Comparison of ENCODE assay signal across 13 mouse cellular contexts in the genomic region with DNA sequence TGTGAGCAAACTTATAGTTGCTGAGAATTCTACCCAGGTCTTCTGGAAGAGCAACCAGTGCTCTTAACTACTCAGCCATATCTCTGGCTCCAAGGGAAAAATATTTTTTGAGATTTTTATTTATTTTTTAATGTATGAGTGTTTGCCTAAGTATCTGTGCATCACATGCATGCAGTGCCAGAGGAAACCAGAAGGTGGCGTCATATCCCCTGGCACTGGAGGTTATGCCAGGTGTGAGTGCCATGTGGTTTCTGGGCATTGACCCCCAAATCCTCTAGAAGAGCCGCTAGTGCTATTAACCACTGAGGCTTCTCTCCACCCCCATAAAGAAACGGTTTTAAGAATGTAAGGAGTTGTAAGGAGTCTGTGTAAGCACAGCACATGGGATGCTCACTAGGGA. TPM values are rescaled to one million over a fixed set of nuclear protein-coding genes. Genes with fewer than 3 reads are reported as not detected.
DNase-seq lines count a peak whose midpoint lies in the region; ATAC-seq and TF ChIP-seq lines count a peak whose summit lies in the region.
"Had no signal": no experiment of that assay in that cellular context is flagged by ENCODE, and none has a peak within 500 bp of the region (broad histone marks: within the 10 kb centered on the region; RNA-seq: fewer than 3 reads in every experiment).

No protein-coding gene starts in this region.

- ATAC-seq in liver, embryonic 14.5 days (ENCODE audit: insufficient read depth) = no peak

- H3K36me3 ChIP-seq in testis, adult 2 months (ENCODE audit: control insufficient read depth, insufficient read depth, low read length) = no peaks in the 10 kb centered on the region
- H3K36me3 ChIP-seq in liver, embryonic 14.5 days (replicated peaks; ENCODE audit: control insufficient read depth, insufficient read depth, low read depth) = peaks cover 57% of the 10 kb centered on the region
- H3K36me3 ChIP-seq: heart, embryonic 15.5 days had no signal

- DNase-seq in cerebellum, adult 2 months = no peak
- no peak for DNase-seq in cerebellum, adult 8-10 months
- DNase-seq in testis, postnatal 10 days (ENCODE audit: low spot score) = no peak
- no peak for DNase-seq in liver, embryonic 14.5 days (ENCODE audit: low read depth in 3 of 3, low spot score in 3 of 3)
- peak; percentile 78 for DNase-seq in thymus, postnatal 36 days
- DNase-seq in retina, embryonic 14.5 days (ENCODE audit: low spot score) = no peak
- DNase-seq in gastrocnemius, postnatal 25 days = no peak
- DNase-seq: right cerebral cortex, postnatal 25 days had no signal

- no peak for TF ChIP-seq EP300 in liver, embryonic 14.5 days (IDR thresholded peaks at IDR 0.05; ENCODE audit: low read depth)

- H3K4me1 ChIP-seq in cerebellum, adult 2 months (ENCODE audit: control insufficient read depth, insufficient read depth, low read length) = peaks cover 3% of the 10 kb centered on the region
- peaks cover 11% of the 10 kb centered on the region for H3K4me1 ChIP-seq in testis, adult 2 months (ENCODE audit: control insufficient read depth, insufficient read depth, low read length)
- peaks cover 21 to 29% of the 10 kb centered on the region in 2 experiments for H3K4me1 ChIP-seq in liver, embryonic 14.5 days (replicated peaks; ENCODE audit: control insufficient read depth in 2 of 2, insufficient read depth in 2 of 2, low read length in 1 of 2)

- WGBS in cerebellum, adult 2 months = 37% methylated on average over 3 of the region's 3 CpGs
- 55% methylated on average over 3 of the region's 3 CpGs for WGBS in liver, embryonic 14.5 days (ENCODE audit: insufficient replicate concordance)

- no peaks in the 10 kb centered on the region for H3K9me3 ChIP-seq in liver, embryonic 14.5 days (ENCODE audit: control insufficient read depth, low read length)
- H3K9me3 ChIP-seq: heart, embryonic 15.5 days had no signal

- TF ChIP-seq POLR2A in cerebellum, adult 2 months (IDR thresholded peaks at IDR 0.05; ENCODE audit: borderline replicate concordance, insufficient read depth, low read length) = no peak
- TF ChIP-seq POLR2A in testis, adult 2 months (IDR thresholded peaks at IDR 0.05; ENCODE audit: control insufficient read depth, low read depth, low read length) = no peak

- no peak overlapping the region for H3K4me3 ChIP-seq in cerebellum, adult 2 months (replicated peaks; ENCODE audit: insufficient read depth, low read depth, low read length)
- no peak overlapping the region for H3K4me3 ChIP-seq in testis, adult 2 months (ENCODE audit: control insufficient read depth, low read depth, low read length)
- no peak overlapping the region for H3K4me3 ChIP-seq in liver, embryonic 14.5 days (ENCODE audit: insufficient read depth in 1 of 2, low read depth in 2 of 2, low read length in 2 of 2)
- H3K4me3 ChIP-seq: heart, embryonic 15.5 days had no signal

- H3K27ac ChIP-seq in cerebellum, adult 2 months (ENCODE audit: insufficient read depth, low read length) = no peak overlapping the region
- H3K27ac ChIP-seq in testis, adult 2 months (ENCODE audit: control insufficient read depth, insufficient read depth, low read depth, low read length) = no peak overlapping the region
- H3K27ac ChIP-seq in liver, embryonic 14.5 days = no peak overlapping the region
- H3K27ac ChIP-seq: heart, embryonic 15.5 days had no signal

- no peak overlapping the region for H3K9ac ChIP-seq in liver, embryonic 14.5 days (replicated peaks)
- H3K9ac ChIP-seq: heart, embryonic 15.5 days had no signal

- H3K27me3 ChIP-seq in cerebellum, adult 2 months (ENCODE audit: control insufficient read depth, insufficient read depth, low read length) = no peaks in the 10 kb centered on the region
- no peaks in the 10 kb centered on the region for H3K27me3 ChIP-seq in testis, adult 2 months (ENCODE audit: control insufficient read depth, insufficient read depth, low read length)
- H3K27me3 ChIP-seq in liver, embryonic 14.5 days (ENCODE audit: control insufficient read depth, insufficient read depth, low read length) = no peaks in the 10 kb centered on the region
- H3K27me3 ChIP-seq: heart, embryonic 15.5 days had no signal

- peak; percentile 30; the same call in 1 of the 2 replicates for TF ChIP-seq CTCF in cerebellum, adult 2 months (IDR thresholded peaks at IDR 0.05; ENCODE audit: borderline replicate concordance, insufficient read depth, low read depth, low read length)
- peak; percentile 61; the same call in 1 of the 2 replicates for TF ChIP-seq CTCF in testis, adult 2 months (IDR thresholded peaks at IDR 0.05; ENCODE audit: control insufficient read depth, insufficient read depth, insufficient replicate concordance, low read depth, low read length)
- TF ChIP-seq CTCF in liver, embryonic 14.5 days (IDR thresholded peaks at IDR 0.05; ENCODE audit: low read depth) = peak; percentile 88

- H3K4me2 ChIP-seq in liver, embryonic 14.5 days (ENCODE audit: low read depth) = no peak overlapping the region
- H3K4me2 ChIP-seq: heart, embryonic 15.5 days had no signal

RNA-seq across cellular contexts. Expression of a gene that starts 13.2 kb away (rescaled TPM):
- 41.5 and 45.1 TPM in 2 replicates for polyA plus RNA-seq in cerebellum, adult 2 months (2012; rRNA removed)
- 24.0 and 26.5 TPM in 2 replicates for polyA plus RNA-seq in testis, adult 2 months (2012; rRNA removed)
- 226 and 293 TPM in 2 replicates for polyA plus RNA-seq in liver, embryonic 14.5 days (2012; rRNA removed)
- 357 and 375 TPM in 2 replicates for polyA plus RNA-seq in liver, embryonic 14.5 days (2014; fragmentation: Nextera tagmentation; extraction: Ambion mirVana)
- total RNA-seq in gastrocnemius, postnatal 25 days (2021) = 10 to 100 TPM; 35.0 to 36.2 TPM

RNA-seq across cellular contexts. Expression of a gene that starts 41.1 kb away (rescaled TPM):
- not detected in 2 replicates for polyA plus RNA-seq in cerebellum, adult 2 months (2012; rRNA removed)
- polyA plus RNA-seq in testis, adult 2 months (2012; rRNA removed) = 0.68 and 0.70 TPM in 2 replicates
- polyA plus RNA-seq in liver, embryonic 14.5 days (2012; rRNA removed) = not detected in 2 replicates
- polyA plus RNA-seq in liver, embryonic 14.5 days (2014; fragmentation: Nextera tagmentation; extraction: Ambion mirVana) = not detected in 2 replicates
- total RNA-seq in gastrocnemius, postnatal 25 days (2021) = not detected
- total RNA-seq: adrenal gland, postnatal 4 days; monocyte, adult 5-6 weeks had no signal
- polyA plus RNA-seq: heart, embryonic 15.5 days; limb, embryonic 14.5 days had no signal

Comparison
In these comparisons a context has a peak if more than half of its experiments do, and no peak if none do; other contexts are left out.
1. DNase-seq: peak in thymus, postnatal 36 days (2 of 2); none in cerebellum, adult 2 months (0 of 2), cerebellum, adult 8-10 months (single experiment), testis, postnatal 10 days (single experiment), liver, embryonic 14.5 days (0 of 3), retina, embryonic 14.5 days (single experiment) and gastrocnemius, postnatal 25 days (single experiment).
2. CTCF ChIP-seq: peak in every context shown above with its lines; median percentile 88 in liver, embryonic 14.5 days; 61 in testis, adult 2 months; 30 in cerebellum, adult 2 months.